Mouse (Mus musculus): ENCODE results near the gene Qrich2. TPM values are rescaled to one million over a fixed set of nuclear protein-coding genes. Genes with fewer than 3 reads are reported as not detected.

Qrich2 gene
- polyA plus RNA-seq (2015; fragmentation: Nextera tagmentation; extraction: Ambion mirVana) = 0.15 TPM in 1 of 2 replicates, not detected in the other

GRCm38 (mm10) chr11:116466141-116466540, at the start of gene Qrich2:
TSS of gene Qrich2 (minus strand) at chr11:116466241.

DNA sequence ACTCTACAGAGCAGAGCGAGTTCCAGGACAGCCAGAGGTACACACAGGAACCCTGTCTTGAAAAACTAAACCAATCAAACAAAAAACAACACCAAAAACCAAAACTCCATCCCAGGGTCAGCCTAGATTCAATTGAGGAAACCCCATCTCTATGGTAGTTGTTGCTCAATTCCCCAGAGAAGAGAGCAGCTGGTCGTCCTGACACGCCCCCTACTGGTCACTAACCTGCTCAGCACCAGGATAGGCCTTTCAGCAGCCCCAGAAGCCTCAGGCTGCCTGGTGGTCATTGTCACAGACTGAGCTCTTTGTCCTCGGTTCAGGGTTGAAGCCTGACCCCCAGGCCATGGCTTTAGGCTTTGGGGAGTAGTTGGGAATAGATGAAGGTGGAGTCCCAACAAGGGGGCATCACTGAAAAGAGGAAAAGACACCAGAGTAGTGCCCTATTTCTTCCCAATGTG, 27.8 kb upstream of the Qrich2 start, which contains the start of gene Prpsap1:
Gene Prpsap1 (minus strand): TSS at position 408 of the 458 bp plus-strand sequence.

DNA sequence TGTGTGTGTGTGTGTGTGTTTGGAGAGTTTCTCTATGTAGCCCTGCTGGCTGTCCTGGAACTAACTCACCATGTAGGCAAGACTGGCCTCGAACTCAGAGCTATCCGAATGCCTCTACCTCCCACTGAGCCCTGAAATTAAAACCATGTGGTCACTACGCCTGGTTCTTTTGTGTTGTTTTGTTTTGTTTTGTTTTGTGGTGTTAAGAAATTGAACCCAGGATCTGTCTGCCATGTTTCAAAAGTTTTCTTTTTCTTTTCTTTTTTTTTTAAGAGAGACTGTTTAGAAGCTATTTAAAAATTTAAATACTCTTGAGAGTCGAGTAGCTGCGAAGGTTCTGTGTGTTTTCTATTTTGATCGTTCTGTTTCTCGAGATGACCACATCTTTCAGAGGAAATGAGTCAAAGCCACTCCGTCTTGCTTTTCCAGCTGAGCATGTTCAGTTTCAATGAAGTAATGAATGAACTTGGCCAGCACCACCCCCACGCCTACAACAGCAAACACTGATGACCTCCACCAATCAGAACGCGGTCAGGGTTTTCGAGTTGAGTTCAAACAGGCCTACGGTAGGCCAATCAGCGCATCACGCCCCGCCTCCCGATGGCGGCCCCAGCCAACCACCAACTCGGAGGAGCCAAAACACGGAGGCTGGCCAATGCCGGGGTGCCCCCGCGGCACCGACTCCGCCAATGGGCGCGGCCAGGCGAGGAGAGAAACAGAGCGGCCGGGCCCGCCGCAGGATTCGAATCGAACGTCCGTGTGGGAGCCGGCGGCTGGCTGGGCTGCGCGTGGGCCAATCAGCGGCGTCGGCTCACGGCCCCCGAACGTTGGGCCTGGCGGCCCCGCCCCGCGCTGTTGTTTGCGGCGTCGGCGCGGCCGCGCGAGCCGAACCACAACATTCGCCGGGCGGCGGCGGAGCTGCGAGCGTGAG, 32.4 kb downstream of the Qrich2 start, which contains the start of gene Ubald2:
Gene Ubald2 (plus strand): TSS at position 739 of the 931 bp plus-strand sequence.

DNA sequence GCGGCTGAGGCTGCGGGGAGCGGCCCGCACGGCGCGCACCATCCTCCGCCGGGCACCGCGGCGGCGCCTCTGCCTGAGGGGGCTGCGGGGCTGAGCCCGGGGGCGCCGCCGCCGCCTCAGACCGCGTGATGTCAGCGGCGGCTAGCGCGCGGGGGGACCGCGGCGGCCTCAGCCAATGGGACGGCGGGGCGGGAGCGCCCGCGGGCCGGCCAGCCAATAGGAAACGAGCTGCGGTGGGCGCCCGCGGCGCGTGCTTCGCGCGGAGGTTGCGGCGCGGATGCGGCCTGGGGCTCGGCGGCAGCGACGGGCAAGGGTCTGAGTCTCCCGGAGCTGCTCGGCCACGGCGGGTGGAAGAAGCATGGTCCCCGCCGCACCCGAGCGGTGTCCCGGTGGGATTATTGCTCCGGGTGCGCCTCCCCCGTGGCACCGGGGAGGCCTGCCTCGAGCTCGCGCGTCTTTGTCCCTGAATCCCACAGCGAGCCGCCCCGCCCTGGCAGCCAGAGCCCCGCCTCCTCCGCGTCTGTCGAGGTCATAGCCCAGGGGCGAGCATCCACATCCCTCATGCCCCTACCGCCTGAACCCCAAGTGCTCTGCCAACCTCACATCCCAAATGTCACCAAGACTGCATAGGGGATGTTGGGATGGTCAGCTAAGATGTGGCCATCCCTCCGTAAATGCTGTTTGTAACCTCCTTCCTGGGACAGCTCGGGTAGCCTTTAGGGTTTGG, 53.0 kb downstream of the Qrich2 start, which contains the start of gene Rnf157:
Gene Rnf157 (minus strand): TSS at position 129 of the 727 bp plus-strand sequence.

Other genes starting within 250 kb of the Qrich2 start
- gene Evpl, start 228.2 kb downstream of the Qrich2 start, polyA plus RNA-seq (2015; fragmentation: Nextera tagmentation; extraction: Ambion mirVana) = 17.0 and 21.1 TPM in 2 replicates
- gene Srp68, start 192.0 kb downstream of the Qrich2 start, polyA plus RNA-seq (2015; fragmentation: Nextera tagmentation; extraction: Ambion mirVana) = 56.4 and 58.5 TPM in 2 replicates
- gene Galr2, start 185.3 kb downstream of the Qrich2 start, polyA plus RNA-seq (2015; fragmentation: Nextera tagmentation; extraction: Ambion mirVana) = 3.9 and 4.6 TPM in 2 replicates
- 43.7 and 51.1 TPM in 2 replicates for gene Exoc7, start 159.0 kb downstream of the Qrich2 start, polyA plus RNA-seq (2015; fragmentation: Nextera tagmentation; extraction: Ambion mirVana)
- 0.19 and 0.45 TPM in 2 replicates for gene Foxj1, start 130.8 kb downstream of the Qrich2 start, polyA plus RNA-seq (2015; fragmentation: Nextera tagmentation; extraction: Ambion mirVana)
- gene Rnf157, start 53.2 kb downstream of the Qrich2 start, polyA plus RNA-seq (2015; fragmentation: Nextera tagmentation; extraction: Ambion mirVana) = 3.8 and 5.7 TPM in 2 replicates
- gene Ubald2, start 32.1 kb downstream of the Qrich2 start, polyA plus RNA-seq (2015; fragmentation: Nextera tagmentation; extraction: Ambion mirVana) = 28.5 and 29.0 TPM in 2 replicates
- 104 and 124 TPM in 2 replicates for gene Prpsap1, start 28.0 kb upstream of the Qrich2 start, polyA plus RNA-seq (2015; fragmentation: Nextera tagmentation; extraction: Ambion mirVana)
- gene Sphk1, start 64.7 kb upstream of the Qrich2 start, polyA plus RNA-seq (2015; fragmentation: Nextera tagmentation; extraction: Ambion mirVana) = 11.5 and 12.1 TPM in 2 replicates
- gene Ube2o, start 115.2 kb upstream of the Qrich2 start, polyA plus RNA-seq (2015; fragmentation: Nextera tagmentation; extraction: Ambion mirVana) = 7.0 and 8.3 TPM in 2 replicates
- gene Aanat, start 120.2 kb upstream of the Qrich2 start, polyA plus RNA-seq (2015; fragmentation: Nextera tagmentation; extraction: Ambion mirVana) = not detected in 2 replicates
- gene Rhbdf2, start 160.8 kb upstream of the Qrich2 start, polyA plus RNA-seq (2015; fragmentation: Nextera tagmentation; extraction: Ambion mirVana) = 3.3 and 6.2 TPM in 2 replicates
- gene Prcd, start 187.3 kb upstream of the Qrich2 start, polyA plus RNA-seq (2015; fragmentation: Nextera tagmentation; extraction: Ambion mirVana) = 2.0 and 2.1 TPM in 2 replicates
- 83.3 and 84.4 TPM in 2 replicates for gene Cygb, start 188.1 kb upstream of the Qrich2 start, polyA plus RNA-seq (2015; fragmentation: Nextera tagmentation; extraction: Ambion mirVana)

Measured in urinary bladder, postnatal 0 days (tissue).